Mouse (Mus musculus) heart, adult 2 months (tissue): ENCODE measurements around the gene Trim28.

Experiments
- CTCF ChIP-seq: fragments of 200-600 bp; IDR thresholded peaks from 2 replicates; pipeline ENCODE4 v1.8.1; 2022; ENCODE audit warnings: antibody characterized with exemption, mild to moderate bottlenecking, moderate library complexity
- EP300 ChIP-seq: fragments of 200-500 bp; IDR thresholded peaks from 2 replicates; pipeline ENCODE4 v1.6.1; 2011; ENCODE audit warnings: low read depth, low read length, control low read depth; ENCODE audit not compliant: insufficient read depth

DNA sequence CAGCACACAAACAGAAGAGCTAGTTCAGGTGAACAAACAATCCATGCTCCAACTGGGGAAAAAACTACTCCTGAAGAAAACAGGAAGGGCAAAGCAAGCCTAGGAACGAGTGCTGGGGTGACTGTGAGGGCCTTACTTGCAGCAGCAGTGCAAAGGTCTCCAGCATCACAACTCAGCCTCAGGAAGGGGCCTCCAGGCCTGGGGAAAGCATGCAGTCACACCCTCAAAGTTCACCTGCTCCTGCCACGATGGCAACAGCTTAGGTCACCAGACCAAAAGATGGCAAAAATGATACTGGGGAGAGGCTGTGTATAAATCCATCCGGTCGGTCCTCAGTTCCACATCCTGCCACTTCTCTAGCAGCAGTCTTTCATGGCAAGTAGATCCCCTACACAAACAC, 40.0 kb upstream of the Trim28 start:
- no peak for TF ChIP-seq EP300
- no peak for TF ChIP-seq CTCF
